Mouse (Mus musculus) megakaryocyte progenitor cell, adult 5-6 weeks (primary cell): Measurements from ENCODE around the gene Fancc. TPM values are rescaled to one million over a fixed set of nuclear protein-coding genes. Genes with fewer than 3 reads are reported as not detected.
A peak's percentile ranks its signal among the peaks of the same experiment; 100 is the strongest.

Experiments
- ATAC-seq: replicated peaks from 2 replicates; pipeline ENCODE4 v1.8.0; 2016; ENCODE audit warnings: mild to moderate bottlenecking, moderate TSS enrichment, inconsistent platforms; ENCODE audit not compliant: poor library complexity
- total RNA-seq, 2 experiments: library from RNA; stranded (forward) in 1 of 2; stranded (reverse) in 1 of 2; fragments of 157-497, 149-512 nt in 1 of 2; fragments of 200-1000 nt in 1 of 2; gene quantifications; 2 replicates each; pipeline versions ENCODE4 v1.2.3 to v1.2.4; 2015 to 2017

The Fancc gene
- total RNA-seq, 2 experiments from 2014 or later, result 11.6 to 16.7 TPM

GRCm38 (mm10) chr13:63272017-63272601 is 225.0 kb downstream of the Fancc start:
- no peak for ATAC-seq

GRCm38 (mm10) chr13:63270191-63270590 is 226.9 kb downstream of the Fancc start:
- ATAC-seq, result no peak

- no peak for ATAC-seq
These were observed 228.3 kb downstream of the Fancc start for GRCm38 (mm10) chr13:63268776-63269175.

- 0 out of 2 replicates have a peak, but pooled peaks have one; percentile 26 for ATAC-seq
These were observed 228.7 kb downstream of the Fancc start for GRCm38 (mm10) chr13:63268371-63268770.

GRCm38 (mm10) chr13:63262168-63262957 is 234.7 kb downstream of the Fancc start:
- no peak for ATAC-seq

GRCm38 (mm10) chr13:63261676-63262075 is 235.4 kb downstream of the Fancc start:
- ATAC-seq, result no peak

- peak; percentile 15; the same call in 1 of the 2 replicates for ATAC-seq
These were observed 236.1 kb downstream of the Fancc start for GRCm38 (mm10) chr13:63260753-63261631.

- no peak for ATAC-seq
These were observed 236.9 kb downstream of the Fancc start for GRCm38 (mm10) chr13:63260133-63260532.

- ATAC-seq, result no peak
These were observed 238.4 kb downstream of the Fancc start for GRCm38 (mm10) chr13:63258671-63259070.

GRCm38 (mm10) chr13:63258167-63258582 is 238.9 kb downstream of the Fancc start:
- 0 out of 2 replicates have a peak, but pooled peaks have one; percentile 6 for ATAC-seq

GRCm38 (mm10) chr13:63256807-63257206 is 240.3 kb downstream of the Fancc start:
- ATAC-seq, result peak; percentile 56

GRCm38 (mm10) chr13:63256146-63256545 is 240.9 kb downstream of the Fancc start:
- no peak for ATAC-seq

GRCm38 (mm10) chr13:63255519-63256011 is 241.5 kb downstream of the Fancc start:
- ATAC-seq, result peak; percentile 18

GRCm38 (mm10) chr13:63253886-63254636 is 243.0 kb downstream of the Fancc start:
- ATAC-seq, result 0 out of 2 replicates have a peak, but pooled peaks have one; percentile 3

- ATAC-seq, result peak; percentile 57
These were observed 243.9 kb downstream of the Fancc start for GRCm38 (mm10) chr13:63253147-63253546.

- ATAC-seq, result no peak
These were observed 244.6 kb downstream of the Fancc start for GRCm38 (mm10) chr13:63252295-63253010.

- ATAC-seq, result no peak
These were observed 245.8 kb downstream of the Fancc start for GRCm38 (mm10) chr13:63251118-63251889.

- no peak for ATAC-seq
These were observed 246.6 kb downstream of the Fancc start for GRCm38 (mm10) chr13:63250441-63250980.
